Mouse (Mus musculus): Measurements from ENCODE around the gene 2610021A01Rik.

GRCm38 (mm10) chr7:41599932-41600548 is 1.0 kb downstream of the 2610021A01Rik start:
- TF ChIP-seq CHD2 (IDR thresholded peaks at IDR 0.05; ENCODE audit: low read depth, low read length) (no peak), ZNF384 (IDR thresholded peaks at IDR 0.05; ENCODE audit: low read depth, low read length) (no peak), HCFC1 (IDR thresholded peaks at IDR 0.05; ENCODE audit: borderline replicate concordance, insufficient read depth, low read length) (no peak)
